Mouse (Mus musculus) MEL-GATA-1-ER (cell line): ENCODE results near the gene Gdnf.

Source experiments
- DNase-seq: peaks from one replicate; pipeline ENCODE4 v3.0.0-alpha.2; 2012; ENCODE audit warnings: low read depth; ENCODE audit errors: extremely low read depth

The Gdnf gene

GRCm38 (mm10) chr15:7862890-7863289 lies 52.2 kb downstream of the Gdnf start:
- no peak for DNase-seq

GRCm38 (mm10) chr15:7863328-7863727 lies 52.7 kb downstream of the Gdnf start:
- no peak for DNase-seq

- DNase-seq, result no peak
Observed at GRCm38 (mm10) chr15:7865305-7865704, 54.7 kb downstream of the Gdnf start.

- DNase-seq, result no peak
Observed at GRCm38 (mm10) chr15:7872473-7872872, 61.8 kb downstream of the Gdnf start.

GRCm38 (mm10) chr15:7875879-7876278 lies 65.2 kb downstream of the Gdnf start:
- no peak for DNase-seq

- DNase-seq, result no peak
Observed at GRCm38 (mm10) chr15:7877560-7878467, 67.2 kb downstream of the Gdnf start.

GRCm38 (mm10) chr15:7878861-7879260 lies 68.2 kb downstream of the Gdnf start:
- no peak for DNase-seq

- no peak for DNase-seq
Observed at GRCm38 (mm10) chr15:7879956-7880355, 69.3 kb downstream of the Gdnf start.

GRCm38 (mm10) chr15:7884181-7884580 lies 73.5 kb downstream of the Gdnf start:
- no peak for DNase-seq

GRCm38 (mm10) chr15:7885106-7885505 lies 74.5 kb downstream of the Gdnf start:
- DNase-seq, result no peak

GRCm38 (mm10) chr15:7886591-7886990 lies 75.9 kb downstream of the Gdnf start:
- DNase-seq, result no peak
